Mouse (Mus musculus) hindbrain, embryonic 11.5 days (tissue): ENCODE measurements around the gene Atp1a4. TPM values are rescaled to one million over a fixed set of nuclear protein-coding genes. Genes with fewer than 3 reads are reported as not detected.

Experiments used
- polyA plus RNA-seq: library from polyadenylated mRNA; unstranded; fragments of >200 nt; fragmentation: Nextera tagmentation; extraction: Ambion mirVana; gene quantifications from 2 replicates; pipeline ENCODE4 v1.2.1, GENCODE M21; 2014

Gene Atp1a4
- polyA plus RNA-seq, 1 experiment from 2014 or later, result not detected

Other genes with a start within 250 kb of the Atp1a4 start
- 60.3 and 61.6 TPM in 2 replicates for gene Vangl2, start 230.0 kb downstream of the Atp1a4 start, polyA plus RNA-seq
- gene Nhlh1, start 200.8 kb downstream of the Atp1a4 start, polyA plus RNA-seq, result 20.5 and 22.3 TPM in 2 replicates
- gene Copa, start 175.9 kb downstream of the Atp1a4 start, polyA plus RNA-seq, result 154 and 191 TPM in 2 replicates
- gene Ncstn, start 175.6 kb downstream of the Atp1a4 start, polyA plus RNA-seq, result 120 and 121 TPM in 2 replicates
- gene Pex19, start 131.7 kb downstream of the Atp1a4 start, polyA plus RNA-seq, result 173 and 179 TPM in 2 replicates
- 87.8 and 96.0 TPM in 2 replicates for gene Dcaf8, start 110.3 kb downstream of the Atp1a4 start, polyA plus RNA-seq
- gene Pea15a, start 51.6 kb downstream of the Atp1a4 start, polyA plus RNA-seq, result 283 and 321 TPM in 2 replicates
- gene Casq1, start 38.5 kb downstream of the Atp1a4 start, polyA plus RNA-seq, result 1.4 and 2.5 TPM in 2 replicates
- 123 and 136 TPM in 2 replicates for gene Igsf8, start 3.2 kb upstream of the Atp1a4 start, polyA plus RNA-seq
- 1.9 and 2.6 TPM in 2 replicates for gene Atp1a2, start 39.6 kb upstream of the Atp1a4 start, polyA plus RNA-seq
- gene Kcnj9, start 70.9 kb upstream of the Atp1a4 start, polyA plus RNA-seq, result 0.17 and 0.46 TPM in 2 replicates
- gene Kcnj10, start 82.8 kb upstream of the Atp1a4 start, polyA plus RNA-seq, result 0.73 TPM in 2 replicates
- gene Pigm, start 118.1 kb upstream of the Atp1a4 start, polyA plus RNA-seq, result 11.0 and 11.8 TPM in 2 replicates
- 0.34 and 0.40 TPM in 2 replicates for gene Slamf9, start 216.9 kb upstream of the Atp1a4 start, polyA plus RNA-seq
- gene Igsf9, start 223.4 kb upstream of the Atp1a4 start, polyA plus RNA-seq, result 38.3 and 47.8 TPM in 2 replicates
- gene Tagln2, start 241.6 kb upstream of the Atp1a4 start, polyA plus RNA-seq, result 41.1 and 43.4 TPM in 2 replicates